Mouse (Mus musculus): ENCODE measurements at regions not wholly inside any gene's neighbourhood (a gene's known extent, or its start where the extent isn't known, plus 50 kb on each side); places are given as distances from the start of the nearest gene placed in this dataset.

- Histone ChIP-seq H3K9me3 (replicated peaks; ENCODE audit: insufficient read depth, low read length) (no peaks in the 10 kb centered on the region), H3K79me2 (ENCODE audit: control insufficient read depth, insufficient read depth, low read length, poor library complexity) (no peaks in the 10 kb centered on the region), H3K27ac (ENCODE audit: control insufficient read depth, low read depth, low read length) (no peak overlapping the region), H3K36me3 (ENCODE audit: control insufficient read depth in 1 of 2, insufficient read depth in 2 of 2, low read length in 2 of 2) (no peaks in the 10 kb centered on the region), H3K9ac (ENCODE audit: control insufficient read depth, low read depth, low read length, poor library complexity, severe bottlenecking) (no peak overlapping the region), H3K27me3 (ENCODE audit: control insufficient read depth in 1 of 2, insufficient read depth in 2 of 2, low read length in 2 of 2) (no peaks in the 10 kb centered on the region), H3K4me3 (ENCODE audit: control insufficient read depth in 1 of 2, insufficient read depth in 1 of 2, low read depth in 2 of 2, low read length in 2 of 2) (no peak overlapping the region), H3K4me1 (ENCODE audit: control insufficient read depth in 1 of 2, insufficient read depth in 2 of 2, low read length in 2 of 2) (no peaks in the 10 kb centered on the region)
- TF ChIP-seq ELF1 (IDR thresholded peaks at IDR 0.05; ENCODE audit: low read depth, low read length) = no peak
- no peak for TF ChIP-seq CHD1 (IDR thresholded peaks at IDR 0.05; ENCODE audit: low read depth, low read length)
- TF ChIP-seq GATA1 (IDR thresholded peaks at IDR 0.05; ENCODE audit: low read depth, low read length) = no peak
- no peak for TF ChIP-seq RCOR1 (IDR thresholded peaks at IDR 0.05; ENCODE audit: low read depth, low read length)
- TF ChIP-seq MAX (IDR thresholded peaks at IDR 0.05; ENCODE audit: low read length) = no peak
- TF ChIP-seq CTCF (IDR thresholded peaks at IDR 0.05 in 2 of 3, conservative IDR thresholded peaks at IDR 0.05 in 1 of 3; ENCODE audit: control insufficient read depth in 1 of 3, insufficient read depth in 1 of 3, low read depth in 2 of 3, low read length in 3 of 3, poor library complexity in 1 of 3, severe bottlenecking in 1 of 3) = no peak
- TF ChIP-seq MEF2A (IDR thresholded peaks at IDR 0.05; ENCODE audit: extremely low read depth, insufficient replicate concordance, low read depth, low read length, poor library complexity, severe bottlenecking) = no peak
- no peak for TF ChIP-seq MYC (IDR thresholded peaks at IDR 0.05; ENCODE audit: low read depth, low read length)
- no peak for TF ChIP-seq USF1 (IDR thresholded peaks at IDR 0.05; ENCODE audit: low read depth, low read length)
- no peak for TF ChIP-seq ZKSCAN1 (IDR thresholded peaks at IDR 0.05; ENCODE audit: low read depth, low read length)
- no peak for TF ChIP-seq TCF12 (IDR thresholded peaks at IDR 0.05; ENCODE audit: low read depth, low read length)
- no peak for TF ChIP-seq MYB (IDR thresholded peaks at IDR 0.05; ENCODE audit: low read depth, low read length)
- TF ChIP-seq ZC3H11A (IDR thresholded peaks at IDR 0.05; ENCODE audit: low read depth, low read length) = no peak
- TF ChIP-seq HCFC1 (IDR thresholded peaks at IDR 0.05; ENCODE audit: low read depth, low read length) = no peak
- no peak for TF ChIP-seq USF2 (IDR thresholded peaks at IDR 0.05; ENCODE audit: borderline replicate concordance in 1 of 2, insufficient read depth in 1 of 2, low read depth in 1 of 2, low read length in 2 of 2)
- no peak for TF ChIP-seq TAL1 (IDR thresholded peaks at IDR 0.05; ENCODE audit: low read length)
- TF ChIP-seq POLR2AphosphoS2 (IDR thresholded peaks at IDR 0.05; ENCODE audit: low read length) = no peak
- no peak for TF ChIP-seq TBP (IDR thresholded peaks at IDR 0.05; ENCODE audit: low read depth, low read length)
- TF ChIP-seq JUND (IDR thresholded peaks at IDR 0.05; ENCODE audit: low read depth, low read length) = no peak
- DNase-seq (ENCODE audit: low read depth, low spot score) = no peak
These were observed 245.2 kb upstream of the Rbfox1 start for GRCm38 (mm10) chr16:5639956-5640355.

- H3K79me2 ChIP-seq (ENCODE audit: control insufficient read depth, insufficient read depth, low read length, poor library complexity) = no peaks in the 10 kb centered on the region
- TF ChIP-seq JUND (IDR thresholded peaks at IDR 0.05; ENCODE audit: low read depth, low read length) = no peak
- TF ChIP-seq MAZ (IDR thresholded peaks at IDR 0.05; ENCODE audit: low read depth, low read length) = no peak
- TF ChIP-seq ETS1 (IDR thresholded peaks at IDR 0.05; ENCODE audit: low read depth, low read length) = no peak
- no peak for TF ChIP-seq ZKSCAN1 (IDR thresholded peaks at IDR 0.05; ENCODE audit: low read depth, low read length)
- no peak for TF ChIP-seq GATA1 (IDR thresholded peaks at IDR 0.05; ENCODE audit: low read depth, low read length)
- TF ChIP-seq NELFE (IDR thresholded peaks at IDR 0.05; ENCODE audit: low read depth, low read length) = no peak
- no peak for TF ChIP-seq SIN3A (IDR thresholded peaks at IDR 0.05; ENCODE audit: low read length)
- TF ChIP-seq POLR2AphosphoS2 (IDR thresholded peaks at IDR 0.05; ENCODE audit: low read length) = no peak
- no peak for TF ChIP-seq E2F4 (IDR thresholded peaks at IDR 0.05; ENCODE audit: borderline replicate concordance, low read depth, low read length)
- no peak for TF ChIP-seq SMC3 (IDR thresholded peaks at IDR 0.05; ENCODE audit: low read depth, low read length)
- no peak for TF ChIP-seq CTCF (IDR thresholded peaks at IDR 0.05 in 2 of 3, conservative IDR thresholded peaks at IDR 0.05 in 1 of 3; ENCODE audit: control insufficient read depth in 1 of 3, insufficient read depth in 1 of 3, low read depth in 2 of 3, low read length in 3 of 3, poor library complexity in 1 of 3, severe bottlenecking in 1 of 3)
- no peak for TF ChIP-seq POLR2A (IDR thresholded peaks at IDR 0.05; ENCODE audit: control insufficient read depth in 1 of 2, insufficient read depth in 1 of 2, low read depth in 1 of 2, low read length in 2 of 2, poor library complexity in 1 of 2)
- no peak for TF ChIP-seq ELF1 (IDR thresholded peaks at IDR 0.05; ENCODE audit: low read depth, low read length)
- H3K9me3 ChIP-seq (replicated peaks; ENCODE audit: insufficient read depth, low read length) = no peaks in the 10 kb centered on the region
- no peak overlapping the region for H3K27ac ChIP-seq (ENCODE audit: control insufficient read depth, low read depth, low read length)
- DNase-seq (ENCODE audit: low read depth, low spot score) = no peak
- no peak overlapping the region for H3K9ac ChIP-seq (ENCODE audit: control insufficient read depth, low read depth, low read length, poor library complexity, severe bottlenecking)
- H3K36me3 ChIP-seq (ENCODE audit: control insufficient read depth in 1 of 2, insufficient read depth in 2 of 2, low read length in 2 of 2) = no peaks in the 10 kb centered on the region
- H3K4me3 ChIP-seq (ENCODE audit: control insufficient read depth in 1 of 2, insufficient read depth in 1 of 2, low read depth in 2 of 2, low read length in 2 of 2) = no peak overlapping the region
- no peaks in the 10 kb centered on the region for H3K27me3 ChIP-seq (ENCODE audit: control insufficient read depth in 1 of 2, insufficient read depth in 2 of 2, low read length in 2 of 2)
- no peaks in the 10 kb centered on the region for H3K4me1 ChIP-seq (ENCODE audit: control insufficient read depth in 1 of 2, insufficient read depth in 2 of 2, low read length in 2 of 2)
These were observed 255.2 kb upstream of the Rbfox1 start for GRCm38 (mm10) chr16:5629996-5630395.
